Mouse (Mus musculus) testis, postnatal 14 days (tissue): ENCODE results near the gene Ctxn1.

Experiments used
- DNase-seq: peaks from one replicate; pipeline ENCODE4 v3.0.0; 2021; ENCODE audit warnings: low spot score

Gene Ctxn1

DNA sequence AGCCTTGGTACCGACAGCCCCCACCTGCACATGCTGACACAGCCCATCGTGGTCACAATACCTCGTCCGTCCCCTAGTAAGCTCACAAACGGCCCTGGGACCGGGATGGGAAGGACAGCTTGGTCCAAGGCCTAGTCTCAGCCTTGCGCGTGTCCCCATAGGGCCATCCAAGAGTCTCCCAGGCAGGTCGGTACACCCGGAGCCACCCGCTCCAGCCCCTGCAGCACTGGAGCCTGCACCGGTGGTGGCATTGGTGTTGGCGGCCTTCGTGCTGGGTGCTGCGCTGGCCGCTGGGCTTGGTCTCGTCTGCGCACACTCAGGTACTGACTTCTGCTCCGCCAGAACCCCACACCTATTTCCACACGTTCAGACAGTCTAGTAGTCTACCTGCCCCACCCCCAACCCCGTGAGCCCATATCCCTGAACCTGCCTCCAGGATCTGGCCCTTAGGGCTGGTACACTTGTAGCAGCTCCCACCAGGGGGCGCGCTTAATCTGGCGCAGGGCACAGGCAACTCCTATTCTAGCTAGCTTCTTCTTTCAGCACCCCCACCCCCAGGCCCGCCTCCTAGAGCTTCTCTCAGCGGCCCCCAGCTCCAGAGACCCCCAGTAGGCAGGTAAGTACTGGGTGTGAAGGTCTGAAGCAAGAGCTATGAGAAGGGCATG lies 8.6 kb downstream of the Ctxn1 start:
- peak; percentile 81 for DNase-seq

DNA sequence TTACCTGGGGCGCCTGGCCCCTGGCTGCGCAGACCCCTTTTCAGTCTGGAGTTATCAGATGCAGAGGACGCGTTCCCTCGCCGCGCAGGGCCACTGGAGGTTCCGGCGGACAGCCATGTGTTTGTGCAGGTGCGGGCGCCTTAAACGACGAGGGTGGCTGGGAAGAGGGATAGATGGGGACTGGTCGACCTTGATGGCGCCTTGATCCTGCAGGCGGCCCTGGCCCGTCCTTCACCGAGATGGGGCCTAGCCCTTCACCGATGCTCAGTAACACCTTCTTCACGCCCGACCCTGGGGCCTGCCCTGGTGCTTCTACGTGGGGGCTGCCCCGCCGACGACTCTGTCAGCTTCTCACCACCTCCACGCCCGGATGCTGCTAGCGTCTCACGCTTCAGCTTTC lies 9.9 kb downstream of the Ctxn1 start:
- peak; percentile 57 for DNase-seq

DNA sequence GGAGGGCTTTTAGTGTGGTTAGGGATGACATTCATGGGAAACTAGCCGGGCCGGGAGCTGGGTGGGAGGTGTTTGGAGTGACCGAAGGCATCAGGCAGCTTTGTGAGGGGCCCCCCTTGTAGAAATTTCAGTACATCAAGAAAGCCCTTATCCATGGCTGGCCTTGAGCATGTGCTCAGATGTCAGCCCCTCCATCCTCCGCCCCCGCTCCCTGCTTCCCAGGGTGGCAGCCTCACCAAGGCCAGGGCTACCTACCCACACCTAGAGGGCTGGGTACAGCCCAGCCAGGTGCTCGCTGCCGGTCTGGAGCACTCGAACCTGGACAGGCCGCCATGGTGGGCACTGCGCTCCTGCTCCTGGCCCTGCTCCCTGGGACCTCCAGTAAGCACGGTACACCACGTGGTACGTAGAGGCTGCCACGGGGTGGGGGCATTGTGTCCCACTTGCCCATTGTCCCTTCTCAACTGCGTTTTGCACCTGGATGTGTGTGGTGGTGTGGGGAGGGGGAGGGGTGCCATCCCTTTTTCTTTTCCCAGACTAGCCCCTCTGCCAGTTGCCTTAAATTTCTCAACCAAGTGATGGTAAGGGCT lies 11.0 kb downstream of the Ctxn1 start, which contains the start of gene Tgfbr3l:
Tgfbr3l (plus strand) TSS at position 264 of the 590 bp plus-strand sequence.
- DNase-seq = no peak

DNA sequence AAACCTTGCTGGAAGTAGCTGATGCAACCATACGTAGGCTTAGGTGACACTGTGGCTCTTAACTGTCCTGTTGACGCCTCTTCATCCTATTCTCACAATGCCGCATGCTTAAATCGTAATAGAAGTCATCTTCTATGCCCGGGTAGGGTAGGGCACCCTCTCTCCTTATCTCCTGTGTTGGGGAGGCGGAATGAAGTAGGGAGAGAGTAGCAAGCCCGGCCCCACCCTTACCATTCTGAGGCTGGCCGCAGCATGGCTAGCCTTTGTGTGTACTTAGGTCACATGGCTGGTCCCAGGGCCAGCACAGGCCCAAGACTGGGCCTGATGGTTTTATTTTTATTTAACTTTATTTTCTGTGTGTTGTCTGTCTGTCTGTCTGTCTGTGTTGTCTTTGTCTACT lies 11.8 kb downstream of the Ctxn1 start:
- DNase-seq = no peak

DNA sequence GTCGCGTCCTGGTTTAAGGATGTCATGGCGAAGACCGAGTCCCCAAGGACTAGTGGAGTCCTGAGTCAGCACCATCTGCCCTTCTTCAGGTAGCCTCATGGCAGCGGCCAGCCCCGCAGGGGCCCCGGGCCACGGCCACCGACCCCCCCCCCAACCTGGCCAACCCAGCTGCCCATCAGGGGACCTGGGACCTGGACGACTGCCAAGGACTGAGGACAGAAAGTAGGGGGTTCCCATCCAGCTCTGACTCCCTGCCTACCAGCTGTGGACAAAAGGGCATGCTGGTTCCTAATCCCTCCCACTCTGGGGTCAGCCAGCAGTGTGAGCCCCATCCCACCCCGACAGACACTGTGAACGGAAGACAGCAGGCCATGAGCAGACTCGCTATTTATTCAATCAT lies 13.3 kb downstream of the Ctxn1 start:
- DNase-seq = no peak

DNA sequence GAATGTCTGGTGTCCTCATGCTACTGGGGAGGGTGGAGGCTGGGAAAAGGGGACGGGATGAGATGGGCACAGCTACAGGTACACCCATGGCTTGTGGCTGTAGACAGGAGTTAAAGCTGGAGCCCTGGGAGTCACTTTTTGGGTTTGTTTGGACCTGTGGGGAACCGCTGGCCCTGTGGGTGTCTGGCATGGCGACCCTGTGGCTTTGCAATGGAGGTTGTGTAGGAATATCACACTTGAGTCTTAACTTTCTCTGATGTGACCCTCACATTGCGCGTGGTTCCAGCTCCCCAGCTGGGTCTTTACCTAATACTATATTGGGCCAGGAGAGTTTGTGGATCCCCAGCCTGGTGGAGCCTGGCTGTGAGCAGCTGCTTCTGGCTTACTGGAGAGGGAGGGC lies 14.0 kb downstream of the Ctxn1 start:
- DNase-seq = no peak

DNA sequence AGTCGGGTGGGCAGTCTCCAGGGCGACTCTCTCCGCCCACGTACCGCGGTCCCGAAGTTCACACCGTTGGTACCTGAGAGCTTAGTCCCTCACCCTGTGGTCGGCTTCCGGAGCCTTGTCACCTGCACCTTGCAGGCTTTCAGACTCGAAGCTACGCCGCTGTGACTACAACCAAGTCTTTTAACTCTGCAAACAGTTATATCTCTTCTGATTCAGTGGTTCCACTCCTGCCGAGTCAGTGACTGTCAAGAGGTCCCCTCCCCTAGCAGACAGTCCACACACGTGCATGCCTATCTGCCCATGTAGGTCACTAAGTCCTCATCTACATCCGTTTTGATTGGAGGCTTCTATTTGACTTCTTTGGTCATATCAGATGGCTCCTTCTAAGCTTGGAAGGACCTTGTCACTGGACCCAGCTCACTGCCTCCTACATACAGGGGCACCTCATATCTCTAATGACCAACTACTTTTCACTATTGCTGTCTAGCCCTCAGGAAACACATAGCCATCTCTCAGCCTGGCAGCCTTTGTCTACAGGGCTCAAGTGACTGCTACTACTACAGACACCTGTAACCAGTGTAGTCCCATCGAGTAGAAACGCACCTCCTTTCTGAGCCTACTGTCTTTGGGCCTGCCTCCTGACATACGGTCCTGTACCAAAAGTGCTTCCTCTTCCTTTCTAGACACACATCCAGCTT lies 19.7 kb downstream of the Ctxn1 start:
- DNase-seq = no peak

DNA sequence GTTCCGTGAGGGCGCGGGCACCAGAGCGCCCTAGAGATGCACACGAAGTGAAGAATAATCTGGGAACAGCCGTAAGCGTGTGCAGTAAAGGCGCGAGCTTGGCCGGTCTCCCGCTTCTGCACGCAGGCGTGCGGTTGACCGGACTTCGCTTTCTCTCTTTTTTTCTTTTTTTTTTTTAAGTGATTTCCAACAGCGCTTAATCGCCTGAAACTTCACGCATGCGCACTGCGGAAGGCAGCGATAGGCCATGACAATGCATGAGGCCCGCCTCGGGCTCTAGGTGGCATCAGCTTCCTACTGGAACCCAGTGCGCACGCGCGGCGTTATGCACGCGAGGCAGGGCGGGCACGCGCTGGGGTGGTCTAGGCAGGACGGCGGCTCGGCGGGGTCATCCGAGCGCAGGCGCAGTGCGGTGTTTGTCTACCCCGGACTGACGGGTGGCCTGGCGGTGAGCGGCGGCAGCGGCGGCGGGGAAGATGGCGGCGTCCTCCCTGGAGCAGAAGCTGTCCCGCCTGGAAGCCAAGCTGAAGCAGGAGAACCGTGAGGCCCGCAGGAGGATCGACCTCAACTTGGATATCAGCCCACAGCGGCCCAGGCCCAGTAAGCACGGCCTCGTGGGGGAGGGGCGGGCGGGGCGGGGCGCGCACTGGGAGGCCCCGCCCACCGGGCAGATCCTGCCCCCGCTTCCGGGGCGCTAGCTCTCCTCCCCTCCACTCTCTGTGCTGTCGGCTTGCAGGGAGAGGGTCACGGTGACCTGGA lies 20.5 kb downstream of the Ctxn1 start, which contains the start of the genes Map2k7 and Gm49320:
Map2k7 (plus strand) TSS at position 307 of the 759 bp plus-strand sequence.
Gm49320 (plus strand) TSS at position 432 of the 759 bp plus-strand sequence.
- DNase-seq = peak; percentile 100

DNA sequence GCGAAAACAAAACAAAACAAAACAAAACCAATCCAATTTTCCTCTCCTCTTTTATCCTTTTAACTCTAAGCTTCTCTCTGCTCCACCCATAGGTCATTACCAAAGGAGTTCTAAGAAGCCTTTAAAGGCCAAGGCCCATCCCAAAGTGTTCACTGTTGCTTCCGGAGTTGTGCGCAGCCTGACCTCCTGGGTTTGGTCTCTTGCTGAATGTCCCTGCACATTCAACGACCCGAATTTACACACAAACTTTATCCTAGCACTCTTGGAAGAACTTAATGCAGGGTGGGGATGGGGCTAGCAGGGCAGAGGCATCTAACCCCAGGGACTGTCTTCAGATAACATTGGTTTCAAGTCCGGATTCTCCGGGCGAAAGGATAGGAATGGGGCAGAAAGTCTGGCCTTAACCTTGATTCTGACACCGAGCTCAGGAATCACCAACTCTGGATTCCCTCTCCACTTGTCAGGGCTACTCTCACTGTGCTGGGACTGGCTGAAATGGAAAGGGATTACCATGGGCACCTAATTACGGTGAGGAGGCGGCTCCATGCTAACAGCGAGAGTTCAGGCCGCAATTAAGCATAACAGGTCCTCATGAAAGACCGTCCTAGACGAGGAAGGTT lies 21.1 kb downstream of the Ctxn1 start:
- no peak for DNase-seq

DNA sequence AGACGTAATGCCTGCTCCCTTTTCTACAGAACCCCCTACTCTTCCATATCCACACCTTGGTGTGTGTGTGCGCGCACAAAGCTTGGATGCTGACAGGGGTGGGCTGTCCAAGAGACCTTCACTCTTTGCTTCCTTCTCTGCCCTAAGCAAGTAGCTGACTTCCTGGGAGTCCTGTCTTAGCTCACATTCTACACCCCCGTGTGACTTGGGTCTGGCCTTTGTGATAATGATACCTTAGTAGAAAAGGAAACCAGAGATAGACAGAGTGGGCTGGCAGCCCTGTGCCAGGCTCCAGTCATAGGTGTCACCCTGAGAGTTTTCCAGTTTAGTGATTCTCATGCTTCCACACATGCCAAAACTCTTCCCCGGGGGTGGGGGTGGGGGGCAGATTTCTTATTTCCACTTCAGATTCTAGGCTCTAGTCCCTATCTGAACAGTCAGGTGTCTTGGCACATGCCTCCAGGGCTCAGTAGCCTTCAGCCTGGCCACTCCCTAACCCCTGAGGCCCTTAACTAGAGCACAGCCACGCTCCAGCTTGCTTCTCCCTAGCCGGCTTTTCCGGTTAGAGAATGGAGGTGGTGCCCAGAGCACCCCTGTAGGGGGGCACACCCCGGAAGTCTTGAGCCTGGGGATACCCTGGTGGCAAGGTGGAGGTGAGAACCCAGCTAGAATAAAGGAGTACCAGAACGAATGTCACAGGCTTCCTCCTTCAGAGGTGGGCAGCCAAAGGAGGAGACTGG lies 28.3 kb downstream of the Ctxn1 start:
- no peak for DNase-seq

DNA sequence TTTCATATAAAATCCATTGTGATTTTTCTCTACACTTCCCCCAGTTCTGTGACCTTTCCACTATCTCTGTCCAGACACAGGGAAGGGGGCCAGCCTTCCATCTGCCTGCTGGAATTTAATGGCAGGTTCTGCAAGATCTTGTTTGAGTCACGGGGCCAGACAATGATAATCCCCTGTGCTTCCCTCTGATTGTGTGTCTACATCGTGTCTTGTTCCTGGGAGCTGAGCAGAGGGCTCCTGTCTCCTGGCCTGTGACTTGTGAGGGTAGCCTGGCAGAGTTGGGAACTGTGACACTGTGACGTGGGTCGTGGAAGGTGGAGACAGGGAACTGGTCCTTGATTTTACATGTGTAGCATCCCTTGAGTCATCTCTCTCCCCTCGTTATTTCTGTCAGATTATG lies 29.3 kb downstream of the Ctxn1 start:
- DNase-seq = no peak

DNA sequence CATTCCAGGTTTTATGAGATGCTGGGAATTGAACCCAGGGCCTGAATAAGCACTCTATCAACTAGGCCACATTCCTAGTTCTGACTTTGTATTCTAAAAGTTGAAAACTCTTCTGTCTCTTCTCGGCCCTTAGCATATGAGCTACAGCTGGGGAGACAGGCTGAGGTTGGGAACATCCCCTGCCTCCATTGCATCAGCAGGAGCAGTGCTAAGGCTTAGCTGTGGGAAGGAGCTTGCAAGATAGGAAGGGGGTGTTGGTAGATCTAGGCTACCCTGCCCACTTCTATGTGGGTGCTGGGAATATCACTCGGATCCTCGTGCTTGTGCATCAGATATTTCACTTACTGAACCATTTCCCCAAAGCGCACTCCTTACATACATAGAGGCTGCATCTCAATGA lies 31.2 kb downstream of the Ctxn1 start:
- no peak for DNase-seq

DNA sequence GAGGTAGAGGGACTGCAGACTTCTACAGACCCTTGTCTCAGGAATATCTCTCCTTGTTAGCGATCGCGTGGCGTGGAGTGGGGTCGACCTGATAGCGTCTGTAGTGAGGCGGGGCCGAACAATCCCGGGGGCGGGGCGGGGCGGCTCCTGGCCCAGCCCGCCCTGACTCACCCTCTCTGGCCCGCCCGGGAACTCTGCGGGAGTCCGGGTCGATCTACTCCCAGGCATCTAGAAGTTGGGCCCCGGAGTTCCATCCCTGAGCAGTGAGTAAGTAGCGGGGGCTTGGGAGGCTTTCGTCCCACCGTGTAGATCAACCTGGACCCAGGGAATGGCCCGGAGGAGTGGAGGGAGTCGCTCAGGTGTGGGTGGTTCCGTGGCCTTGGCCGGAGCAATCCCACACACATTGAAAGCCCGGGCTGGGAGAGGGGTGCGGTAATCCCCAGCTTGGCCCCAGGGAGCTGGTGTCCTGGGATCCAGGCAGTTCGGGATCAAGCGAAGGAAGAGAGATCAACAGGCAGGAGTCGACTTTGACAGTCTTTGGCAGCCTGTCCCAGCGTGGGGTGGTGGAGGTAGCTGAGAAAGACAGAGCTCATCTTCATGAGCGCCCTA lies 32.2 kb downstream of the Ctxn1 start, which contains the start of gene Lrrc8e:
Lrrc8e (plus strand) TSS at position 89 of the 609 bp plus-strand sequence.
- DNase-seq = no peak

DNA sequence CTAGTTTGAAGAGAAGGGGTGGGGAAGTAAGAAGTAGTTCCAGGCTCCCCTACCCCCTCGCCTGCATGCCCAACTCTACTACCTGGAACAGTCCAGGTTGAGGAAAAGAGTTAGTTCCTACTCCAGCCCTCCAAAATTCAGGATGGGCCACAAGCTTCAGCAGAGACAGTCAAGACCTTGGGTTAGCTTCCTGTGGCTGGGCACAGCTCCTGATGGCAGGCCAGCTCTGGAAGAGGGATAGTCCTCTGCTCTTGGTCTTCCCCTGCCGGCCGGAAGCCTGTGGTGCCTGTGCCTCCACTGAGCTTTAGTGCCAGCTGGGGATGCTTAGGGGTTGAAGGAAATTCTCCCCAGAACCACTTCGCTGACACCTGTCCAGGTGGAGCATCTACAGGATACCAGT lies 32.8 kb downstream of the Ctxn1 start:
- no peak for DNase-seq

DNA sequence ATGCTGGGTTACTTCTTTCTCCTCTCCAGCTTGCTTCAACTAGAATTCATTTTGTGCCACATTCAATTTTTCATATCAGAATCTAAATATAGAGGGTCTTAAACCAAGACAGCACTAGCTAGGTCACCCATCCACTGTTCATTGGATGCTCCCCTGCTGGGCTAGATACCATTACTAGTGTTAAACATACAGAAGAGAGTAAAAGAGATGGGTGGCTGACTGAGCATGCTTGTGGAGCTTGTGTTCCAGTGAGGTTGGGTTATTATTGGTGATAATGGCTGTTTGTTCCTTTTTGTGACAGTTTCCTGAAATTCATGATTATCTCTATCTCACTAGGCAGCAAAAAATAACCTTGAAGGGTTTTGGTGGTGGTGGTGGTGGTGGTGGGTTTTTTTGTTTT lies 37.0 kb downstream of the Ctxn1 start:
- DNase-seq = no peak

DNA sequence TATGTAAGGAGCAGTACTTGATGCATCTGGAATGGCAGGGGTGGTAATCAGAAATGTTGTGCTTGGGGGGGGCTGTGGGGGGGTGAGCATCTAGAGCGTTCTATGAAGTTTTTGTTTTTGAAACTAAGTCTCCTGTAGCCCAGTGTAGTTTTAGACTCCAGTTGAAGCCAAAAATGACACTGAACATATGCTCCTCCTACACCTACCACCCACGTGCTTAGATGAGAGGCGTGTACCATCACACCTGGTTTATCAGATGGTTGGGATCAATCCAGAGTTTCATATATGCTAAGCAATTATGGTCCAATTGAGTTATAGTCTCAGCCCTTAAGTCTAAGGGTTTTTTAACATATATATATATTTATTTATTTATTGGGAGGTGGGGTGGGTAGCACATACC lies 39.5 kb downstream of the Ctxn1 start:
- DNase-seq = no peak

DNA sequence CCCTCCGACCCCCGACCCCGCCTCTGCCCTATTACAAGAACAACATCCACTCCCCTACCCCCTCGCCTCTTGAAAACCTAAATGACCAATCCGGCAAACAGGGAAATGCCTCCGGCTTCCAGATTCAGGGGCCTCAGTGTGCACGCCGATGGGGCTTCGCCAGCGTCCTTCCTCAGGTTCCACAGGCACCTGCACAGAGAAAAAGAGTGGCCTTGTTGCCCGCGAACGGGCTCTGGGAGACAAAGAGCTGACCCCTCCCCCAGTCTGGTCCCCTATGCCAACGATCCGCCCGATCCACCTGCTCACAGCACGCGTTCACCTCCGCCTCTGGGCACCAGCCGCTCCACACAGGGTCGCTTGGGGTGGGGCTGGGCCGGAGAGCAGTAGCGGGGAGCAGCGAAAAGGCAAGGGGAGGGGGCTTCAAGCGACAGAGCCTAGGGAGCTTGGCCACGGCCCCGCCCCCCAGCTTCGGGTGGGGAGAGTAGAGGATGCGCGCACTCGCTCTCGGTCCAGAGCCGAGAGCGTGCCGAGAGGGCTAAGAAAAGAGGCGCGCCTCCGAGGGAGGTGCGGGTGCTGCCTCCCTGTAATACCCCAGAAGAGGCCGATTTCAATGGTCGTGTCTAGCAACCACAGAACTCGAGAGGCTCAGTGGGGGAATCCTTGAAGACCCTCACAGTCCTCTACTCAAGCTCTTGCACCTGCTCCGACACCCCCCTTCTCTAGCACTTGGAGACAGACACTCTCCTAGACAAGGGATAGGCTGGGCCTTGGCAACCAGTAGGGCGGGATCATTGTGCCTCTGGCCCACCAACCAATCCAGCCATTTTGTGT lies 42.1 kb downstream of the Ctxn1 start, which contains the start of gene Prr36:
Prr36 (minus strand) TSS at position 669 of the 831 bp plus-strand sequence.
- DNase-seq = peak; percentile 18

DNA sequence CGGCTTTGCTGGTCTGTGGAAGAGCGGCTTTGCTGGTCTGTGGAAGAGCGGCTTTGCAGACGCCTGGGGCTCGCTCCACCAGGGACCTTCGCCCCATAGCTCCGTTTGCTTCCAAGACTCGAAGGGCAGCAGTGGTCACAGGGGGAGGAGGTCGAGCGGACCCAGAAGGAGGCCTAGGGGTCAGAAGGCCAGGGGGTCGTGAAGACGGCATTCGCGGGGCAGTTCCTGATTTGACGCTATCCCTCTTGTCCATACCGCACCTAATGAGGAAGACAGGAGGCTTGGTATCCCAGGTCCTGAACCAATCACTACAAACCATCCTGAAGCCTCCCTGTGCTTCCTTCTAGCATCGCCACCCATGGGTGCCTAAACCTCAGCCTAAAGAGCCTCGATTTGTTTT lies 42.8 kb downstream of the Ctxn1 start:
- no peak for DNase-seq
